Mouse (Mus musculus): Measurements from ENCODE around the gene Akap12.

Akap12 gene

DNA sequence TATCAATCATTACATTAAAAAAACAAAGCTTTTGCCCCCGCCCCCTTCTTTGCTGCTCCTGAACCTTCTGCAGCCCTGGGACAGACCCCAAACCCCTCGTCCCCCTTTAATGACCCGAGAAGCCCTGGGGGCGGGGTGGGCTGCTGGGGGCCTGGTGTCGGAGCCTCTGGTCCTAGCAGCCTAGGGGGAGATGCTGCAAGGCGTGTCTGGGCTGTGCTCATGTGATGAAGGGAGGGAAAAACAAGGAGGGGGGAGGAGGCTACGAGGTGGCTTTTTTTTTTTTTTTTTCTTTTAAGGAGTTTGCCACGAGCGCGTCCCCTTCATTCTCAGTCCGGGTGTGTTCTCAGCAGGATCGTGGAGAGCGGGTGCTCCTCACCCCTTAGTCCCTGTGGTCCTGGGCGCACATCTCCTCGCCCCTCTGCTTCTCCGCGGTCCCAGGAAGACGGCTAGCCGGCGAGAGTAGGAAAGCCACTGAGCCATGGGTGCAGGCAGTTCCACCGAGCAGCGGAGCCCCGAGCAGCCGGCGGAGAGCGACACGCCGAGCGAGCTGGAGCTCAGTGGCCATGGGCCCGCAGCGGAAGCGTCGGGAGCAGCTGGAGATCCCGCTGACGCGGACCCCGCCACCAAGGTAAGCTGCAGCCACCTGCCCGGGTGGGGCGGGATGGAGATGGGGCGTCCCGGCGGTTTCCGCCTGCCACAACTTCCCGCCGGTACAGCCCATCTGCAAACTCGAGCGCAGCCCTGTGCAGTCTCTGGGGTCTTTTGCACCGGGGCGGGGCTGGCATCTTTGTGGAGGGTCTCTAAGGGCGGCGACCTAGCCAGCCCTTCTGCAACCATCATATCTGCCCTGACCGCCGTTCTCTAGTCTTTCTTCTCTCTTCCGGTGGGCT lies at the start of gene Akap12:
TSS of gene Akap12 (plus strand) at position 340 of the 890 bp plus-strand sequence.
- peak; percentile 13 to 20 for DNase-seq (ENCODE audit: low spot score in 2 of 2)

DNA sequence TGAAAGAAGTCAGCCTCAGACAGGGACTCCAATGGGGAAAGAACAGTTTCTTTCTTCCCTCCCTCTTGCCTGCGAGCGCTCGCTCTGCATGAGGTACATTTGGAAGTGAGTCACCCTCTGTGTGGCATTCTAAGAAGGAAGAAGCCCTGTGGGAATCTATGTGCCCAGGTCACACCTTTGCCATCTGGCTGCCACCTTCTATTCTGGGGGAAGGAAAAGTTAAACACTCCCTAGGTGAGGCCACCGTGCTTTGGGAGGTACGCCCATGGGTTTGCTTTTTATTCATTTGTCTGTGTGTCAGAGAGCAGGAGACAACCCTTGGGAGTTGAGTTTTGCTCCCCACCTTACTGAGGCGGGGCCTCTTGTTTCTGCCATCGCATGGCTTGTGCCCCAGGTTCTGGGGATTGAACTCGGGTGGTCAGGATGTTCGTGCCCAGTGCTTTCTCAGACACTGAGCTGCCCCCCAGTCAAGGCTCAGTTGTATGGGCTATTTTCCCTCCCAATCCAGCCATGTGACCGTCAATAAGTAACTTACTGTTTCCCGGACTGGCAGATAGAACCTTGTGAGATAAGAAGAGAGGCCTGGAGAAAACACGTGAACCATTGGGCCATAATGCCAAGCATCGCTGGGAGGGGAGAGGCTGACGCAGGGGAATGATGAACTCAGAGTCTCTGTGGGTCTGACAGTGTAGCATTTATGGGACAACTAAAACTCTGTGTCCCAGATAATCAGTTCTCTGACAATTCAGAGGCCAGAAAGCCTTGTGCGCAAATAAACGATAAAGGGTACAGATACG lies 35.4 kb upstream of the Akap12 start:
- DNase-seq (ENCODE audit: low spot score in 2 of 2): no peak

DNA sequence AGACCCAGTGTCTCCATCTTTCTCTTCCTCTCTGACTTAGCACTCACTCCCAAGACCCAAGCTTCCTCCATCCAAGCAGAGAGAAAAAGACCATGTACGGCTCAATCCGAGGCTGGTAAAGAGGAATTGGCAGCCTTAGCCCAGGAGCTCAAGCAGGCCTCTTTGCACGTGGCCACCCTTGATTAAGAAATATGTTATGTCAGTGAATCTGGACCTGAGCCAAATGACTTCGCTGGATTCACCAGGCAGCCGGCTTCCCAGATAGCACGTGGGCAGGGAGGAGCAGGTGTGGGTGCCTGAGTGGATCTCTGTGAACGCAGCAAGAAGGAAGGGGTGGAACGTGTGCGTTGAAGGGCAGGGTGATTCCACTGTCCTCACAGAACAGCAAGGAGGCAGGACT lies 33.1 kb upstream of the Akap12 start:
- peak in 1 of 2 experiments; percentile 25 for DNase-seq (ENCODE audit: low spot score in 2 of 2)

GRCm38 (mm10) chr10:4239794-4240574 lies 26.2 kb upstream of the Akap12 start:
- DNase-seq (ENCODE audit: low spot score in 2 of 2): peak in 1 of 2 experiments; percentile 4

DNA sequence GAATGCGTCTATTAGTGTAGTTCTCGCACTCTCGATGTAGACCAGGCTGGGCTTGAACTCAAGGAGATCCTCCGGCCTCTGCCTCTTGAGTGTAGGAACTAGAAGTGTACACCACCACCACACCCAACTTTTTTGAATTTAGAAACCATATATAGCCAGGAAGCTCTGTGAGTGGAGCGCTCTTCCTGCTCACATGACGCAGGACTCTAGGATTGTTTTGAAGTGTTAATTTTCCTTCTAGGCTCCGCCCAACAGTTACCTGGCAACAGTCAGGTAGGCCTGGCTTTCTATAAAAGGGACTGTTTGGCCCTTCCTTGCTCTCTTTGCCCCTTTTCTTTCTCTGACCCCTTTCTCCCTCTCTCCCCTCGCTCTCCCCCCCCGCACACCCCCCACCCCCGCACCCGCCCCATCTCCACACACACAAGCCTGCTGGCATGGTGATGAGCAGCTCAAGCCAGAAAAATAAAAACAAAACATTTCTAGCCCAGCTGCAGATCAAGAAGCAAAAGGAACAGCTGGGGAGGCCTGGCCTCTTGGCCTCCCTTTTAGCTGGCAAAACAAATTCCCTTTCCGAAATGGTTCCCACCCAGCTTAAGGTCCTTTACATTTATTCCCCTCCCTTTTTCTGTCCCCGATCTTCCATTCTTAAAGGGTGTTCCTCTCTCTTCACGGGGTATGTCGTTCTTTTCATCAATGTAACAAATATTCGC lies 22.4 kb upstream of the Akap12 start:
- no peak for DNase-seq (ENCODE audit: low spot score in 2 of 2)

GRCm38 (mm10) chr10:4245812-4246211 lies 20.4 kb upstream of the Akap12 start:
- peak in 1 of 2 experiments; percentile 14 for DNase-seq (ENCODE audit: low spot score in 2 of 2)

GRCm38 (mm10) chr10:4246407-4246806 lies 19.8 kb upstream of the Akap12 start:
- no peak for DNase-seq (ENCODE audit: low spot score in 2 of 2)

DNA sequence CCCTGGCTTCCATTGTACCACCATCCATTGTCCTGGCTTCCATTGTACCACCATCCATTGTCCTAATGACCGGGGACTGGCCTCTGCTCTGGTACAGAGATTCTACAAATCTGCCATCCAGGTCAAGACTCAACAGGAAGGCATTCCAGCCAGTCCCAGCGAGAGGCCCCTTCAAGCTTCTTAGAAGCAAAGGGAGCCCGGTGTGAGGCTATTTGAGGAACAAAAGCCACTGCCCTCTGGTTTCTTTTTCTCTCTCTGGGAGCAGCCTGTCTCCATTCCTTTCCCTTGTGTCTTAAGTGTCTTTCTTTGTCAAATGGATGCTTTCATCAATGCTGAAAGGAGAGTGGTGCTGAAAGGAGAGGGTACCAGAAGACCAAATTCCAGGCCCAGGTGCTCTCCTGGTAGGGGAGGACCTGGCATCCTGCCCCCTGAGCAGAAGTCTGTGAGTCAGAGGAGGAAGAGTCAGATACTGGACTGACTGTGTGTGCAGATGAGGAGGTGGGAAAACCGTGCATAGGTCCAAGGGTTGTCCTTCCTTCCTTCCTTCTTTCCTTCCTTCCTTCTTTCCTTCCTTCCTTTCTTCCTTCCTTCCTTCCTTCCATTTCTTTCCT lies 16.8 kb upstream of the Akap12 start:
- DNase-seq (ENCODE audit: low spot score in 2 of 2): no peak

DNA sequence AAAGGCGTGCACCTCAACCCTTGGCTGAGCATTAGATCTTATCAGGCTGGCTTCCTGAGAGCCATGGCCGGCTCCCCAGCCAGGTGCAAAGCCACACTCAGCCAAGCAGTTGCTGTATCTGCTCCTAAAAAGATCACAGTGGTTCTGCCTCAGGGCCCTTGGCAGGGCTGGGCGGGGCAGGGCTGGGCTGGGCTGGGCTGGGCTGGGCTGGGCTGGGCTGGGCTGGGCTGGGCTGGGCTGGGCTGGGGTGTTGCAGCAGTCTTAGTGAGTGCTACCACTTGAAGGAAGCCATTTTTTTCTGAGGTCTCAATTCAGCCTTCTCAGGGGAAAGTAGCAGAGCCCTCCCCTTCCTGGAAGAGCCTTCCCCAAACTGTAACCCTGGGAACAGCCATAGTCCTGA lies 15.5 kb upstream of the Akap12 start:
- no peak for DNase-seq (ENCODE audit: low spot score in 2 of 2)

DNA sequence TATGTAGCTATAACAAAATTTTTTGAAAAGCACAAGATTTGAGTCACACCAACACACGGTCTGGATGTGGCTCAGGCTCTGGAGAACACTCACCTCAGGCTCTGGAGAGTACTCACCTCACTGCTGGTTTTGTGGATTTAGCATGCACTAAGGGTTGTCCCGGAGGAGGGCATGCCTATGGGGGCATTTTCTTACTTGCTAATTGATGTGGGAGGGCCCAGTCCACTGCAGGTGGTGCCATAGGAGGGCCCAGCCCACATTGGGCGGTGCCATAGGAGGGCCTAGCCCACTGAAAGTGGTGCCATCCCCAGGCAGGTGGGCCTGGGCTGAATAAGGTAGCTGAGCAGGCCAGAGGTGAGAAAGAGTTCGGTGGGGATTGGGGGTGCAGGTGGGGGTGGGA lies 12.6 kb upstream of the Akap12 start:
- DNase-seq (ENCODE audit: low spot score in 2 of 2): no peak

DNA sequence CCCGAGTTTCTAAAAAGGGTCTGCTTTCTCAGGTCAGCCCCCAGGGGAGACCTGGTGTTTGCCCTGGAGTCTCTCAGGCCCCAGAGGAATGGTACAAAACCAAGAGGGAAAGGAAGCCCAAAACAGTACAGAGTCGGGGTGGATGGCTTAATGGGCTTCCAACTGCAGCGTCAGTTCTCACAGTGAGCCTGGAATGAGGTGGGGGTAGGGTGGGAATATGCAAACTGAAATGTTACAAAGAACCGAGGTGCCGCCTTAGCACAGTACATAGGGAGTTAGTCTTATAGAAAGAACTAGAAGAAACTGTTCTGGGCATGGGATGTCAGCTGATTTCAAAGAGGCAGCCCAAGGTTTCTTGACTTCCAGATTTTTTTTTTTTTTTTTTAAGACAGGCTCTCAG lies 11.7 kb upstream of the Akap12 start:
- DNase-seq (ENCODE audit: low spot score in 2 of 2): no peak

- no peak for DNase-seq (ENCODE audit: low spot score in 2 of 2)
These were observed 5.3 kb upstream of the Akap12 start for GRCm38 (mm10) chr10:4260925-4261324.

DNA sequence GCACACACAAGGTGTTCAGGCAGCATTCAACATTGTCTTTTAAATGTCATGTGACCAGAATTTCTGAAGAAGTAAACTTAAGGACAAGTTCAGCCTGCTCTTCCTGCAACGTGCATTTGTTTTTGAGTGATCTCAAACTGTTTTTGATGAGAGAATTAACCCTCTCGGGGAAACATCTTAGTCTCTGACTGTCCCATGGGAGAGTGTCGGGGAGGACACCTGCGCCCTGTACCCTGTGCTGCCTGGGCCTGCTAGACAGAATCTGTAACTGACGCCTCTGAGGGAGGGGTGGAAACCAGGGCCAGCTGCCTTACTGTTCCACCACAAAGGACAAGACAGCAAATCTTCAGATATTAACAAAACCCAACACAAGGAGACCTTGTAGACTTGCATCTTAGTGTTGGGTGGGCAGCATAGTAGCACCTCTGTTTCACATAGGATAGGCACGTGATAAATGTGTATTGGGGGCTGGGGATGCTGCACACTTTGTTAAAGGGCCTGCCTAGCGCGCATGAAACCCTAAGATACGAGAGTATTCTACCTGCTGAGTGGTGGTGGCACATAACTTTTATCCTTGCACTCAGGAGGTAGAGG lies 4.7 kb upstream of the Akap12 start:
- DNase-seq (ENCODE audit: low spot score in 2 of 2): no peak

GRCm38 (mm10) chr10:4265641-4266040 lies 539 bp upstream of the Akap12 start:
- DNase-seq (ENCODE audit: low spot score in 2 of 2): peak in 1 of 2 experiments; percentile 23

- DNase-seq (ENCODE audit: low spot score in 2 of 2): peak in 1 of 2 experiments; percentile 13
These were observed 741 bp downstream of the Akap12 start for GRCm38 (mm10) chr10:4266931-4267310.

DNA sequence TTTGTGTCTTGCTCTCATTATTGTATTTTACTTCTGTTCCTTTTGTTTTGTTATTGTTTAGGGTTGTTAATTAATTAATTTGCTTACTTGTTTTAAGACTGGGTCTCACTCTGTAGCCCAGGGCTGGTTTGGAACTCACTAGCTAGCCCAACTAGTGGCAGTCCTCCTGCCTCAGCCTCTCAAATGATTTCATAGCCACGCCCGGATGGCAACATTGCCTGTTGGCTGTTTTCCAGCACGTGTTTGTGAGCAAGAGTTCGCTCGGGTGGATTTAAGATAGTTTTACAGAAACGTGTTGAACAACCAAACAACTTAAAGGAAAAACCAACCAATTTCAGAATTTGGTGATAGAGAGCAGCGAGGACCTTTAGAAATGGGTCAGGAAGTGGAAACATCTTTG lies 1.3 kb downstream of the Akap12 start:
- DNase-seq (ENCODE audit: low spot score in 2 of 2): no peak

- DNase-seq (ENCODE audit: low spot score in 2 of 2): no peak
These were observed 2.0 kb downstream of the Akap12 start for GRCm38 (mm10) chr10:4268140-4268539.

DNA sequence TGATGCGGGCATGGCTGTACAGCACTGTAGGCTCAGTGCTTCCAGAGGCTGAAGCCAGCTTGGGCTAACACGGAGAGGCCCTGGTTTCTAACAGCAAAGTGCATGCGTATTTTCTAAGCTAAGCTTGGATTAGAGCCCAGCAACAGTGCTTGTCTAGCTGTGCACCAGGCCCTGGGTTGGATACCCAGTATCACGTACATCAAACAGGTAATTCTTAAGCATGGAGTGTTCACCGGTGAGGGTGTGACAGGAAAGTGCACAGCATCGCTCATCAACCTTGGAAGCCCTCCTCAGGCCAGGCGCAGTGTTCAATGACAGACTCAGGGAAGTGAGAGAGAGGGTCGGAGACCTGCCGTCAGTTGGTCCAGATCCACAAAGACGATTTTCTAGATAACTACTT lies 9.4 kb downstream of the Akap12 start:
- DNase-seq (ENCODE audit: low spot score in 2 of 2): no peak

DNA sequence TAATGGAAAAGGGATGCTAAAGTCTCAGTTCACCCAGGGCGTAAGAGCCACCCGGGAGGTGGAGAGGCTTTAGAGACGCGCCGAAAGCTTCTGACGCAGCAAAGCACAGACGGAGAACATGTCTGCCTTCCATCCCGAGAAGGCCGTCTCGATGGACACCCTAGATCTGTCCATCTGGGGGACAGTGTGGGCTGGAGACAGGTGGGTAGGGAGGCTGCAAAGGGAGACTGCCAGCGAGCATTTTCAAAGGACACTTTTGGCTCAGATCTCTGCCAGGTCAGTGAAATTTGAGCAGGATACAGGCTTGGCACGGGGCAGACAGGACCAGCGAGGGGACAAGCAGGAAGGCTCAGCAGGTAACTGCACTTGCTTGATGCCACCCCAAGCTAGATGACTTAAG lies 9.9 kb downstream of the Akap12 start:
- DNase-seq (ENCODE audit: low spot score in 2 of 2): no peak

DNA sequence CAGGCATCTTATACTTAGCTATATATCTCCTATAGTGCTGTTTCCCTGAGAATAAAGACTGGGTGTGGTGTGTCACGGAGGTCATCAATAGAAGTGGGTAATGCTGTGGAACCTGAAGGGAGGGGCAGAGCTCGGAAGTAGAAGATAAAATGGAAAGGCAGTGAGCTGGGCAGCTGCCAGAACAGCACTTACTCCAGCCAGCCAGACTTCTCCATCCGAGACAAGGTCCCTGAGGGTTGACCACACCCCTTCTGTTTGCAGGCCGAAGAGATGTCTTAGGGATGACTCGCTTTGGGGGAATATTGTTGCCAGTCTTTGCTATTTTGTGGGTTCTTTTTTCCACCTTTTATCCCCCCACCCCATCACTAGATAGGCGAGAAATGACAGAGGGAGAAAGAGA lies 11.9 kb downstream of the Akap12 start:
- DNase-seq (ENCODE audit: low spot score in 2 of 2): peak in 1 of 2 experiments; percentile 18

DNA sequence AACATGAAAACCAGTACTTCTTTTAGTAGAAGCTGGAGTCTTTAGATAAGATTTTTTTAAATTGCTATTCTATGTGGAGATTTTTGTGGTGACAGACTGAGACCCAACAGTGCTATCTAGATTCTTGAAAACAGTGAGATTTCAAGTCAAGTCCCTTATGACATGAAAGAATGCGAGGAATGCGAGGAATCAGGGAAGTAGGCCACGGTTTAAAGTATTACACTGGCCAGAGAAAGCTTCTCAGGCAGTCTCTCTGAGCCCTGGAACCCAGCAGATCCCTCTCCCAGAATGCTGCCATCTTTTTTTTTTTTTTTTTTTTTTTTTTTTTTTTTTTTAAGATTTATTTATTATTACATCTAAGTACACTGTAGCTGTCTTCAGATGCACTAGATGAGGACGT lies 16.2 kb downstream of the Akap12 start:
- DNase-seq (ENCODE audit: low spot score in 2 of 2): no peak

Measured in urinary bladder, postnatal 36 days (tissue).